Mouse (Mus musculus) regulatory T cell (primary cell): ENCODE results near the gene Pdf.
"Not testable (repeated sequence)": the region's sequence is repeated elsewhere in the genome, so short reads cannot be mapped to it uniquely, and the experiment has no call there.

ENCODE experiments used
- in situ Hi-C: fragments of 300-600 bp; cut with MboI, MseI; formaldehyde crosslinking; loops from one replicate; pipeline ENCODE4 v1.15.1; 2025; ENCODE audit warnings: high pct_unique_total_duplicates

The Pdf gene

DNA sequence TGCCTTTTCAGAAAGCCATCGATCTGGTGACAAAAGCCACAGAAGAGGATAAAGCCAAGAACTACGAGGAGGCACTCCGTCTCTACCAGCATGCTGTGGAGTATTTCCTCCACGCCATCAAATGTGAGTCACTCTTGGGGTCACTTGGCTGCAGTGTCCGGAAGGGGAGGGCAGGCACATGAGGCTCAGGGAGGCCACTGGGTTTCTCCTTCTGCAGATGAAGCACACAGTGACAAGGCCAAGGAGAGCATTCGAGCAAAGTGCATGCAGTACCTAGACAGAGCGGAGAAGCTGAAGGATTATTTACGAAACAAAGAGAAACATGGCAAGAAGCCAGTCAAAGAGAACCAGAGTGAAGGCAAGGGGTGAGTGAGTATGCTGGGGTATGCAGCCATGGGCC is 11.8 kb downstream of the Pdf start:
- in situ Hi-C loops, result no loop called here

DNA sequence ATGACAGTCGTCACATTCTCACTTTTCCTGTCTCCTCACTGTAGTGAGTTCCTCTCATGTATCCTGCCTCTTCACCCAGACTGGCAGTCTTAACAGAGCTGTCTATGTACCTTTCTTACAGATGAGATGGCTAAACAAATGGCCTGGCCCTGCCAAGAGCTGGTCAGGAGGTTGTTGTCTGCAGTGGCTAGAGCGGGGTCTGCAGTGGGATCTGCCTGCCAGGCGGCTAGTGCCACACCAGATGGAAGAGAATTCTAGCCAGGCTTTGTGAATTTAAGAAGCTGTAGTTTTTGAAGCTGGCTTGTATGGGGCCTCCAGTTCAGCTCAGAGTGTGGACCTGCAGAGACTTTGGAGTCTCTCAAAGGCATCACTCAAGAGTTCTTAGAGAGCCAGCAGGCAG is 12.8 kb downstream of the Pdf start:
- in situ Hi-C loops, result no loop called here

DNA sequence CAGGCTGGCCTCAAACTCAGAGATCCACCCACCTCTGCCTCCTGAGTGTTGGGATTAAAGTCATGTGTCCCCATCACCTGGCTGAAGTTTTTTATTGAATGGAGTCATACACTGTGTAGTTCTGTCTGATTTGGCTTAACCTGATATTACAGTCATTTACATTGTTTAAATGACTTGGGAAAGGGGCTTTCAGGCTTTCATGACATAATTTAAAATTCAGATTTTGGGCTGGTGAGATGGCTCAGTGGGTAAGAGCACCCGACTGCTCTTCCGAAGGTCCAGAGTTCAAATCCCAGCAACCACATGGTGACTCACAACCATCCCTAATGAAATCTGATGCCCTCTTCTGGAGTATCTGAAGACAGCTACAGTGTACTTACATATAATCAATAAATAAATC is 14.8 kb downstream of the Pdf start:
- in situ Hi-C loops, result not testable (repeated sequence)

GRCm38 (mm10) chr8:107031577-107032090 is 16.8 kb downstream of the Pdf start:
- in situ Hi-C loops, result no loop called here

GRCm38 (mm10) chr8:107030650-107031576 is 17.5 kb downstream of the Pdf start, which contains the start of gene Vps4a:
TSS of gene Vps4a (plus strand) at chr8:107031222.
- in situ Hi-C loops, result no loop called here

GRCm38 (mm10) chr8:107030058-107030457 is 18.4 kb downstream of the Pdf start:
- in situ Hi-C loops, result no loop called here

DNA sequence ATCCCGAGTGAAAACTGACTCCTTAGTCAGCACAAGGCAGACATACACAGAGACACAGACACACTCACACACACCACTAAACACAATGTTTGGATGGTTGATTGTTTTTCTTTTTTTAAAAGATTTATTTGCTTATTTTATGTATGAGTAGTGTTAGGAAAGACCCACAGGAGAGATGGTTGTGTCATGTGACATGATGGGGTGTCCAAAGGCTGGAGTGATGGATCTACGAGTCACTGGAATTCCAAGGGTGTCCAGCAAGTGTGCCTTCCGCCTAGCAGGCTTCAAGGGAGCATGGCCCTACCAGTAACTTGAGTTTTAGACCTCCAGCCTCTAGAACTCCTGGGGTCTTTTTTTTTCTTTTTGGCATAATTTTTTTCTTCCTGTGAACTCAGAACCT is 19.1 kb downstream of the Pdf start:
- in situ Hi-C loops, result no loop called here

DNA sequence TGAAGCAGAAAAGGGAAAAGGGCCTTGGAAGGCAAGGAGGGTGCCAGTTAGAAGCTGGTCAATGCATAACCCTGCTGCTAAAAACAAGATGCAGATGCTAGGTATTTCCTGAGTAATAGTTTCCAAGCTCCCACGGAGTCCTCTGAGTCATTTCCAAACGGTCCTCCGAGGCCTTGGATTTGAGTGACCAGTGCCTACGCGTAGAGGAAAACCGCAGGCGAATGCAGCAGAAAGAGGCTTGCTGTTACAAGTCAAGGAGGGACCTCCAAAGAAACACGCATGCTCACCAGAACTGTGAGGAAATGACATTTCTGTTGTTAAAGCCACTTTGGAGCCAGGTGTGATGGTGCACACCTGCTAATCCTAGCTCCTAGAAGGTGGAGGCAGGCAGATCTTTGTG is 24.9 kb downstream of the Pdf start:
- in situ Hi-C loops, result loop anchor here (25.0 kb wide), 1 partner anchor 311 kb away; no protein-coding TSS in a partner anchor

- in situ Hi-C loops, result loop anchor here (25.0 kb wide), 1 partner anchor 303 kb away; no protein-coding TSS in a partner anchor
These were observed 33.5 kb downstream of the Pdf start for GRCm38 (mm10) chr8:107014915-107015314.

DNA sequence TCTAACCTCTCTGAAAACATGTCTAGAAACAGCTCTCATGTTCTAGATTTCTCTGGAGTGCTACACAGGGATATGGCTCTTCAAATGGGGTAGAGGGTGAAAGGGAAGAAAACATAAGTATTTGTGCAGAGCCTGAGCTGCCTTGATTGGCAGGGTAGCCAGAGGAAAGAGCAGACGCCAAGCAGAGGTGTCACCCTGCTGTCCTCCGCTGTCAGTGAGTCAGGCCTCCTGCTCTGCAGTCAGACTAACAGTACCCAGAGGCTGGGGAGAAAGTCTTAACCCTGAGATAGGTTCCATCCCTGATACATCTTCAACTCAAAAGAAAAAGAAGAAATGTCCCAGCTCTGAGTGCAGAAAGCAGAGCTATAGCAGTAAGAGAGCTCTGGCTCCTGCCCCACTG is 35.7 kb downstream of the Pdf start:
- in situ Hi-C loops, result loop anchor here (25.0 kb wide), 1 partner anchor 300 kb away; no protein-coding TSS in a partner anchor

GRCm38 (mm10) chr8:107007795-107008194 is 40.6 kb downstream of the Pdf start:
- in situ Hi-C loops, result loop anchor here (25.0 kb wide), 1 partner anchor 295 kb away; no protein-coding TSS in a partner anchor

- in situ Hi-C loops, result loop anchor here (5.0 to 25.0 kb wide), 2 partner anchors 80 to 290 kb away; no protein-coding TSS in a partner anchor
These were observed 45.9 kb downstream of the Pdf start for GRCm38 (mm10) chr8:107002532-107002931.

DNA sequence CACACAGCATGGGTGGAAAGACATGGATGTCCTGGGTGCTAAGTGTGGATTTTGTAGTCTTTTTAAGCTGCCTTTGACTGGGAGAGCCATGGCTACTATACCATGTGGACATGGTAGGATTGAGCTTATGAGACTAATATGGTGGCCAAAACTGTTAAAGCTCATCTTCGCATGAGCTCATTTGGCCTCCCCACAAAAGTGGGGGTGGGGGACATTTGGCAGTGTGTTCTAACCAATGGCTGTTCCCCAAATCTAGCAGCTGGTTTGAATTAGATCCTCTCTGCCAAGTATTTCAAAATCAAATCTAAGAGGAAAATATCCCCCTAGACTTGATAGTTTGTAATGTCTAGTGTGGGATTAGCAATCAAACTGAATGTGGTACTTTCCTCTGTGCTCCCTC is 49.3 kb downstream of the Pdf start:
- in situ Hi-C loops, result no loop called here

DNA sequence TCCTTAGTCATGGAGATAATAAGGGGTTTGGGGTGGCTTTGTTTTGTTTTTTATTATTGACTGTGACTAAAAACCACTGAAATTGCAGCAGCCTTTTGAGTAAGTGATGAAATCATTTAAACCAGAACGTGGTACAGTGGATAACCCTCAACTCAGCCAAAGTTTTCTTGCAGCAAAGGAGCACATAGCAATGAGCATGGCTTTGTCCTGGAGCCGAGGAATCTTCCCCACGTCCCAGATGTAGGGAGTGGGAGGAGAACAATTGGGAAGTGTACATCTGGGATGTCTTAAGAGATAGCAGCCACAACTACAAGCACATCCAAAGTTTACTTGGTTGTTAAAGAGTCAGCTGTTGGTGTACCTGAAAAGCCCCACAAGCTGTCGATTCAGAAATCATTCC is 51.0 kb downstream of the Pdf start:
- in situ Hi-C loops, result no loop called here

DNA sequence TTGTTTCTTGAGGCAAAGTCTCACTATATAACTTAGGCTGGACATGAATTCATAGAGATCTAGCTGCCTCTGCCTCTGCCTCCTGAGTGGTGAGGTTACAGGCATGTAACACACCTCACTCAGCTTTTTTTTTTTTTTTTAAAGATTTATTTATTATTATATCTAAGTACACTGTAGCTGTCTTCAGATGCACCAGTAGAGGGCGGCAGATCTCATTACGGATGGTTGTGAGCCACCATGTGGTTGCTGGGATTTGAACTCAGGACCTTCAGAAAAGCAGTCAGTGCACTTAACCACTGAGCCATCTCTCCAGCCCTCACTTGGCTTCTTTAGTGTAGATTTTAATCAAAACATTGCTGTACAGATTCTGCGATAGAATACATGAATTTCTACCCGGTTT is 52.1 kb downstream of the Pdf start:
- in situ Hi-C loops, result not testable (repeated sequence)
